Mouse (Mus musculus) bone marrow, adult 2 months (tissue): ENCODE measurements around the gene Elp4.

ENCODE experiments used
- CTCF ChIP-seq: fragments of 200-500 bp; IDR thresholded peaks from 2 replicates; pipeline ENCODE4 v1.5.1; 2011; ENCODE audit warnings: low read length, control low read depth; ENCODE audit not compliant: control insufficient read depth, insufficient read depth
- POLR2A ChIP-seq: fragments of 200-500 bp; IDR thresholded peaks from 2 replicates; pipeline ENCODE4 v1.6.1; 2011; ENCODE audit warnings: low read depth, mild to moderate bottlenecking, control low read depth, low read length, borderline replicate concordance; ENCODE audit not compliant: control insufficient read depth

DNA sequence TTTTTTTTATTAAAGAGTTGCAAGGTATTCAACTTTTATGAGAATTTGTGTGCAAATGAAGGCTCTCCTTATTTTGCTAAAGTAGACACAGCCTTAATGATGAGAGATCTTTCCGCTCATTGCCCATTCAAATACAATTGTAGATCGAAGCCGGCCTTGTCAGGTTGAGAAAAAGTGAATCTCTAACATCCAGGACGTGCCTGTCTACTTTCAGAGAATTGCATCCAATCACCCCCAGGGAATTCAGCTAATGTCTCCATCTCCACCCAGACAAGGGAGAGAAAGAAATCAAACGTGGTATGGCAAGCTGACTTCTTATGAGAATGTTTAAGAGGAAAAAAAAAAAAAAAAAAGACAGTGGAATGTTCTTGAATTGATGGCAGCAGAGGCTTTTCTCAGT is 239.4 kb downstream of the Elp4 start:
- TF ChIP-seq CTCF, result no peak
- no peak for TF ChIP-seq POLR2A
